Mouse (Mus musculus): ENCODE measurements around the gene Arhgef17. TPM values are rescaled to one million over a fixed set of nuclear protein-coding genes. Genes with fewer than 3 reads are reported as not detected.
A peak's percentile ranks its signal among the peaks of the same experiment; 100 is the strongest.
"Not testable (repeated sequence)": the region's sequence is repeated elsewhere in the genome, so short reads cannot be mapped to it uniquely, and the experiment has no call there.

The Arhgef17 gene
- total RNA-seq, 2 experiments from 2014 or later = 21.9 to 25.7 TPM

DNA sequence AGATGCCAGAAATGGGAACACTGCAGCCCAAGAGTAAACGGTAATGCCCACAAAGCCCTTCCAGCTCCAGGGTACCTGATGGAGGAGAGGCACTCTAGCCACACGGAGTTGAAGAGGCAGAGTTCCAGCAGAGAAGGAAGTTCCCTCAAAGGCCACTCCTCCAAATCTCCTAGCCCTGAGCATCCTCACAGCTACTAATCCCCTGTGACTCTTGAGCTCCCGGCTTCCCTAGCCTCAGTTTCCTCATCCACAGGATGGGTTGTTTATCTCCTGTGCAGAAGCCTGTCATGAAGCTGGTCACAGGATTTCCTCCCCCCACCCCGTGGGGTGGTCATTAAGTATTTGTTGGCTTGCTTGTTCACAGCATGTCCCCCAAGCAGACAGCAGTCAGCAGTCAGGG, 76.6 kb downstream of the Arhgef17 start:
- intact Hi-C loops (cut with DNase I; ENCODE audit: low total_unique reads) = no loop called here
- no peak for DNase-seq

DNA sequence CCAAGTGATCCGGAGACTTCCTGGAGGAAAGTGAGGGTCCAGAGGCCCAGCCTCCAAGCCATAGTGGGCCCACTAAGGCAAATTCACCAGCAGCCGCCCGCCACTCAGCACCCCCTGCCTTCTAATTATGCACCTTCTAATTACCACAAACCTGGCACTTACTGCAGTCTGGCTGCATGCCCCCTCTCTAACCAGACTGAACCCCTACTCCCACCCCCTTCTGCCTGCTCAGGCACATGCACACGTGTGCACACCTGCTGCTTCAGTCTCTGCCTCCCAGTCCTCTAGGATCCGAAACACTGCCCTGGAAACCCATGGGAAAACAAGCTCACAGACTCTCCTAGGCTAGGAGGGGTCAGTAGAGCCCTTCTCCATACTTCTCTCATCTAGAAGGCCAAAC, 77.0 kb downstream of the Arhgef17 start:
- no peak for DNase-seq
- intact Hi-C loops (cut with DNase I; ENCODE audit: low total_unique reads) = no loop called here

DNA sequence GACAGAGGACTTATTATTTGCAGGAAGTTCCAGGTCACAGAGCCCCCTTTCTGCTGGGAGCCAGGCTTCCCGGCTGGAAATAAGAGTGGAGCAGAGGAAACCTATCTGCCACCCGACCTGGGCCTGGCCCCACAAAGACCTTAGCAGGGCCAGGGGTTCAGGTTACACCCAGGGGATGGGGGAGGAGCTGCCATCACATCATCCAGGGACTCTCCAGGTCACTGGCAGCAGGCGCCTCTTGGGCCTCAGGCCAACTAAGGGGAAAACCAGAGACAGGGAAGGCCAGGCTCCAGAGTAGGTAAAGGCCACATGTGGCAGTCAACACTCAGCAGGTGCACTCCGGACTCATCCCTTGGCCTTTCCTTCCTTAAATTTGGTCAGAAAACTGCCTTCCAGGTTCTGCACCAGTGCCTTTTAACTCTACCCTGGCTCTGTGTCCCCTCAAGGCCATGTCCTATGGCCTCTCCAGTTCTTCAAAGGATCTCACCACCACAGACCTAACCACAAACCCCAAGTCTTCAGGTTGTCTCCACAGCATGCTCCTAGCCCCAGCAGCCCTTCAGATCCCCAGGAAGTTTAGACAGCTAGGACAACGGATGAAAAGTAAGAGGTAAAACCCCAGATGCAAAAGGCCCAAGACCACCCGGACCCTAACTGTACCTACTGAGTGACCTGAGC, 77.6 kb downstream of the Arhgef17 start:
- intact Hi-C loops (cut with DNase I; ENCODE audit: low total_unique reads) = no loop called here
- peak; percentile 65 for DNase-seq

DNA sequence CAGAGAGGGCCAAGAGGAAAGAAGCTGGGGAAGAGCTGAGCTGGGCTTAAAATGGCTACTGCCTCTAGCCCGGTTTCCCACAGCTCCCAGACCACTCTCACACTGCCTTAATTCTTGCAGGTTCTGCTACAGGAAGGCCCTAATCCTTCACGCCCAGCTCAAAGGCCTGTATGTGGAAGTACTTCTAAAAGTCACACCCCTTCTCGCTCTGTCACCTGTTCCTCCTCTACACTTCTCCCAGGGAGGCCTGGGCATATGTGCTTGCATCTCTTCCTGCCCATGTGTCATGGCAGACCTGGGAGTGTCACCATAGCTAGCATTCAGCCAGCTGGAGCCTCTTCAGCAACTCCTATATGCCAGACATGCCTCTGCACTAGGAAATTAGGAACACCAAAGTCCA, 78.5 kb downstream of the Arhgef17 start:
- DNase-seq = no peak
- intact Hi-C loops (cut with DNase I; ENCODE audit: low total_unique reads) = no loop called here

DNA sequence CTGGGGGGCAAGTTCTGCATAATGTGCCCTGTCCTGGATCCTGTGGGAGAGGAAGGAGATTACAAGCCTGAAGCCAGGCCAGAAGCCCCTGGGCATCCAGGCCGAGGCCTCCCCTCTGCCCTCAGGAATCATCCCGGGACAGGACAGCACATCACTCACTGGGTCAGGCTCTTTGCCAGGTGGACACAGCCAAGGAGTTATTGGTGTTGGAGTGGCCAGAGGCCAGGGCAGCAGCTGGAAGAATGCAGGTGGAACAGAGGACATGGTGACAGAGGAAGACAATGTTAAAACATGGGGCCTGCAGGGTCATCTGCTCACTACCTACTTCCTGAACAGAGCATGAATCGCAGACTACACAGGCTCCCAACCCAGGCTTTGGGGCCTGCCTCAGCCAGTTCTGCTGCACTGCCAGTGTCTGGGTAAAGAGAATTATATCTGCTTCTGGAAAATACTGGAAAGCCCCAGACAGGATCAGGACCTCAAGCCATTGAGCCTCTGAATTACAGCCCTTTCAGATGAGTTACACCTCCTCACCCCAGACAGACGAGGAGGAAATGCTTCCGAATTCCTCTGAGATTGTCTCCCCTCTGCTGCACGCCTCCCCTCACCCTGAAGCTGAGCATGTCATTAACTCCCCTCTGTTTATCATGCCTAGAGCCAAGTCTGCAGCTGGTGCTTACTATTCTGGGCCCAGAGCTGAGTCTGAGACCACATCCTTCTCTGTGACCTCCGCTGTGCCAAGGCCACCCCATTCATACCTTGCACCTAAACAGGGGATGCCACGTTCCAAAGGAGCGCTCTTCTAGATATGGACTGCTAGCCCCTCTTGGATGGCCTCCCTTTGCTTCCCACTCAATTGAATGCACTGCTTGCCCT, 80.2 kb downstream of the Arhgef17 start:
- intact Hi-C loops (cut with DNase I; ENCODE audit: low total_unique reads) = no loop called here
- DNase-seq = peak; percentile 40

DNA sequence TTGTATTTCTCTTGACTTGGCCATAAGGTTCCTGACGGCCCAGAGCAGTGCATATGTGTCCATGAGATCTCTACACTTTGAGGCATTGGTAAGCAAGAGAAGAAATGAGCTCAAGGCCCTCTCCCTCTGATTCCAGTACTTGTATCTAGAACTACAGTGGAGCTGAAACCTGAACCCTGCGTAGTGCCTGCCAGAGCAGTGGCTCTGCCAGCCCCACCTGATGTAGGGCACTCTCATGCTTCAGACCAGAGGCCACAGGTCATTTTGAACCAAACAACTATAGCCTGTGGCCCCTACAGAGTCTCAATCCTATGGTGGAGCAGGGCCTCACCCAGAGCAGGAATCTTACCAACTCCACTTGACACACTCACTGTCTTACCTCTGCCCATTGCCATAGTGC, 82.4 kb downstream of the Arhgef17 start:
- DNase-seq = no peak
- intact Hi-C loops (cut with DNase I; ENCODE audit: low total_unique reads) = loop anchor here (2.0 to 5.0 kb wide), 2 partner anchors 17 to 38 kb away; no protein-coding TSS in a partner anchor

DNA sequence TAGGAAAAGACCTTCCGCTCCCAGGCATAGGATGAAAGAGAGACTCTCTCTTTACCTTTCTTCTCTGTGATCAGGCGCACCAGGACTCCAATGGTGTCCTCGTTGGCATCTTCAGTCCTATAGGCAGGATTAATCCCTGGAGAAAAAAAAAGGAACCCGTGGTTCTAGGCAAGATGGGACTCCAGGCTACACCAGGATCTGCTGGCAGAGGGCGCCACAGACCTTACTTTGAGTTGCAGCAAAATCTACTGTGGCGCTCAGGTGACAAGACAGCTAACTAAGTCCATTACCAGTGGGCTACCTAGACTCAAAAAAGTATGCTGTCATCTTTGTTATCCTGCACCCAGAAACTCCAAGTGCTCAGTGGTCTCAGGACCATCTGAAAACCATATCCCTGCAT, 83.2 kb downstream of the Arhgef17 start:
- intact Hi-C loops (cut with DNase I; ENCODE audit: low total_unique reads) = loop anchor here (2.0 to 5.0 kb wide), 2 partner anchors 18 to 39 kb away; no protein-coding TSS in a partner anchor
- DNase-seq = peak; percentile 70

DNA sequence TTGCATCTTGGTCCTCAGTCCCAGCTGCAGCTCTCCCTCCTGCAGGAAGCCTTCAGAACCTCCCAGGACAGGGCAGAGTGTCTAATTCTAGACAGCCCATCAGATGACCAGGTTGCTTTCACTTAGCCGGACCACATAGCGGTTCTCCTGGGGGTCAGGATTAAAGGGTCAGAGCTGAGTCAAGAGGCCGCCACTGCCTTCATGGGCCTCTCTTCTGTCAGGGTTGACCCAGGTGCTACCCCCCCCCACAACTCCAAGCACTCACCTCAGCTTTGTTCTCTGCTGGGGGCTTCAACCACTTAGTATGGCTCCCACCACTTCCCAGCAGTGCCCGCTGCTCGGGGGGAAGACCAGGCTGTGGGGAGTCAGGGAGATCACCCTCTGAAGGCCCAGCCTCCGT, 84.8 kb downstream of the Arhgef17 start:
- DNase-seq = no peak
- intact Hi-C loops (cut with DNase I; ENCODE audit: low total_unique reads) = loop anchor here (5.0 kb wide), 1 partner anchor 40 kb away; no protein-coding TSS in a partner anchor

DNA sequence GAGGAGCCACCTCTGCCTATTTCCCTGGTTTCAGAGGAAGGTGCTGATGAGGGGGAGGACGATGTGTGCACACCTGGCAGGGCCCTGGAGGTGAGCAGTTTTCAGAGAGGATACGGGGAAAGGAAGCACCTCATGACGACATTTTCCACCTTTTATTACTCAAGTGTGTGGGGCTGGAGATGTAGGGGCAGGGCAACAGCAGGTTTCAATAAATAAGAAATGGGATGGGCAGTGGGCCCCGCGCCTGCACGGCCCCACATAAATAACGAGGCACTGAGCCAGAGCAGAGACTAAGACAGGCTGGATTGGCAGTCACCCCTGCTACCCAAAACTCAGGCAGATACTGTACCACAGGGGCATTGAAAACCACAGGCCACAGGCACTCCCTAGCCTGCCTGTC, 85.9 kb downstream of the Arhgef17 start:
- not testable (repeated sequence) for DNase-seq
- intact Hi-C loops (cut with DNase I; ENCODE audit: low total_unique reads) = loop anchor here (5.0 kb wide), 1 partner anchor 41 kb away; no protein-coding TSS in a partner anchor

DNA sequence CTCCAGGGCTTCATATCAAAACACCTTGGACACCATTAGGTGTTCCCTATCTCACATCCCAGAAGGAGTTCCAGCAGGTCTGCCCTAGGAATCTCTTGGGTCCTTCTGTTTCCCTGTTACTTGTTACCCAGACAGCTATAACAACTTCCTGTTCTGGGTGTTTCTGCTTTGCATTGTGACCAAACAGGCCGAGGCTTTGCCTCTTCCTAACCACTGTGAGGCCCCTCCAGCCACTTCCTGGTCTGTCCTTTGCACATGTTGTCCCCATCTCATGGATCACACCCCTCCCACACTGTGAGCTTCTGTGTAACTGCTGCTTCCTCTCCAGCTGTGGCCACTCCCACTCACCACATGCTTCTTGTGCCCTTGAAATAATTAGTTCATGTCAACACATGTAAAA, 86.5 kb downstream of the Arhgef17 start:
- peak; percentile 40 for DNase-seq
- intact Hi-C loops (cut with DNase I; ENCODE audit: low total_unique reads) = loop anchor here (5.0 kb wide), 1 partner anchor 42 kb away; no protein-coding TSS in a partner anchor

DNA sequence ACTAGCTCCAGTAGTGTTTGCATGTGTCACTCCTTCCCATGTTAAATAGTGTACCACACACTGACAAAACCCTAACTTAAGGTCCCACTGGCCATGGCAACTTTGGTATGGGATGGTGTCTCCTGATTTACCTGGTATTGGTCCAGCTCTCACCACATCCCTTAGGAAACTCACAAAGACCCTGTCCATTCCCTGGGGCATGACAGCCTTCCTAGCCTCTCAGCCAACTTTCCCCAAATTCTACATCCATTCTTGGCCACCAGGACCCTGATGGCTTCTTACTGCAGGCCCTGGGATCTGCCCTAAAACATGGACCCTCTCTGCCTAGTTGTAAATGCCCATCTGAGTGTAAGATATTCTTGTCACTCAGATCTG, 86.9 kb downstream of the Arhgef17 start:
- no peak for DNase-seq
- intact Hi-C loops (cut with DNase I; ENCODE audit: low total_unique reads) = loop anchor here (5.0 kb wide), 1 partner anchor 42 kb away; no protein-coding TSS in a partner anchor

DNA sequence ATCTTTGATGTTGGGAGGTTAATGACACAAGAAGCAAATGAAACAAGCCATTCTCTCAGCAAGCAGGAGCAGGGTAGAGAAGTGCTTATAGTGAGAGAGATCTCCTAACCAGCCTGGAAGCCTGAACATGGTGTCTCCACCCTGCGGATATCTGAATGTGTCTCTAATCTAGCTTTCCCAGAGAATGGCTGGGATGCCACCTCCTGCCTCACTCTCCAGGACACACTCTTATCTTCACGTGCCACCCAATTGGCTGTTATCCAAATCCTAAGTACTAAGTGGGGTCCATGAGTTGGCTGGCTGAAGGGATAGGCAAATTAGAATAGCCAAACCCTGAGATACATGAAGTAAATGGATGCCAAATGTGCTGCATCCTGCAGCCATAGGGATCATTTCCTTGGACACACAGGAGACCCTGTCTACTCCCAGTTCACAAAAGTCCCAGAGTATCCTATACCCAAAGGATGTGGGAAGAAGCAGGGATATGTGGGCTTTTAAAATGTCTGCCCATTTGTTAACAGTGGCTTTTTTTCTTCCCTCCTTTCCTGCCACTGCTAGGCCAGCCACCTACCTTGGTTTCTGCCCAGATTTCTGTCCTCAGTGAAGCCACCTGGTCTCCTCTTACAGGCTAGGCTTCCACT, 87.4 kb downstream of the Arhgef17 start:
- intact Hi-C loops (cut with DNase I; ENCODE audit: low total_unique reads) = loop anchor here (5.0 kb wide), 1 partner anchor 43 kb away; no protein-coding TSS in a partner anchor
- no peak for DNase-seq

DNA sequence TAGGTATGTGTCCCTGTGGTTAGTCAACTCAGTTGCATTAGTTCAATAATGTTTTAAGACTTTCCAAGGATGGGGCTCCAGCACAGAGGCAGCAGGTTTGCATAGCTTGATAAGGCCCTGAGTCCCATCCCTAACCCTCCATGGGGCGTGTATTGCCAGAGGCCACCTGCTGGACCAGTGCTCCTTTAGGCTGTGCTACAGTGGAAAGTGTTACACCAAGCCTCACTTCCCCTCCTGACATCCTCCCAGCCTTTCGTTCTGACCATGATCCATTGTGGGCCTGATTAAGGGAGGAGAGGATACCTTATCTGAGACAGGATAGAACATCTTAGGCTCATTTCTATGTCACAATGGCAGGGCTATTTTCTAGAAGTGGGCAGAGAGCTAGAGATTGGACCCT, 88.0 kb downstream of the Arhgef17 start:
- DNase-seq = no peak
- intact Hi-C loops (cut with DNase I; ENCODE audit: low total_unique reads) = no loop called here

DNA sequence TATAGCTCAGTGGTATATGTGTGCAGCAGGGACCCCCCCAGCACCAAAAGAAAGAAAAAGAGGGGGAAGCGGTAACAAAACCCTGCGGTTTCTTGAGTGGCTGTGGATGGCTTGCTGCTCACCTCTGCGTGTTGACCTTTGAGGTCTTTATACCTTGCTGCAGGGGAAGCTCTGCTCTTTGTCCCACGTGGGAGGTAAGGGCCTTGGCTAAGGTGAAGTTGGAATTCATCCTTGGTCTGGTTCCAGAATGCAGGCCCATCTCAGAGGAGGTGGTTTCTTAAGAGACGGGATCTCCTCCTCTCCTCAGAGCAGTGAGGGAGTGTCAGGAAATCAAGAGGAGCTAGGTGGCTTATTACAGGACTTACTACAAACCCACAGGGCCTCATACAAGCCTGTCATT, 89.7 kb downstream of the Arhgef17 start:
- intact Hi-C loops (cut with DNase I; ENCODE audit: low total_unique reads) = no loop called here
- no peak for DNase-seq

DNA sequence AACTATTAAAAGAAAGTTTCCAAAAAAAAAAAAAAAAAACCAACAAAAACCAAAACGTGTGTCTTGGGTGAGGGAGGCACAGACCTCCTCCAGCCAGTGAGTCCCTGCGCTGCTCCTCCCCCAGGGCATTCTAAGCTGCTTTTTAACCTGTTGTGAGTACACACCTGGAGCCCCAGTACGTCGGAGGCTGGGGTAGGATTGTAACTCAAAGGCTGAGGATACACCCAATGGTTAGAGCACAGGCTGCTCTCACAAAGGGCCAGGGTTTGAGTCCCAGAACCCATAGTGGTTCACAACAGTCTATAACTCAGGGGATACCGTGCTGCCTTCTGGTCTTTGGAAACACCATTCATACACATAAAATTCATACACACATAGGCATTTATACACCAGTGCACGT, 90.3 kb downstream of the Arhgef17 start:
- DNase-seq = no peak
- intact Hi-C loops (cut with DNase I; ENCODE audit: low total_unique reads) = no loop called here

DNA sequence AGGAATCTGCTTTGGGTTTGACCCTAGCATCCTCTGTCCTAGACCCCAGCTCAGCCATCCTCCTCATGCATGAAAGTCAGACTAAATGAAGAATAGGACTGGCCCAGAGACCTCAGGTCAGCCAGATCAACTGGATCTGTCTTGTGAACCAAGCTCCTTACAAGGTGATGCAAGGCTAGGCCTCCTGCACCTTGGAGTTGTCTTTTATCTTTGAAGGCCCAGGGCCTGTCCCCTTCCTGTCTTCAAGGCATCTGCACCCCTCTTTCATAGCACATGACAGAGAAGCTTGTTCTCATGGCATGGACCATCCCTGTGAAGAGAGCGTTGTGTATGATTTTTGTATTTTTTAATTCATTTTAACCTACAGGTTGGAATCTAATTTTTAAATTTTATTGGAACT, 91.0 kb downstream of the Arhgef17 start:
- intact Hi-C loops (cut with DNase I; ENCODE audit: low total_unique reads) = no loop called here
- no peak for DNase-seq

DNA sequence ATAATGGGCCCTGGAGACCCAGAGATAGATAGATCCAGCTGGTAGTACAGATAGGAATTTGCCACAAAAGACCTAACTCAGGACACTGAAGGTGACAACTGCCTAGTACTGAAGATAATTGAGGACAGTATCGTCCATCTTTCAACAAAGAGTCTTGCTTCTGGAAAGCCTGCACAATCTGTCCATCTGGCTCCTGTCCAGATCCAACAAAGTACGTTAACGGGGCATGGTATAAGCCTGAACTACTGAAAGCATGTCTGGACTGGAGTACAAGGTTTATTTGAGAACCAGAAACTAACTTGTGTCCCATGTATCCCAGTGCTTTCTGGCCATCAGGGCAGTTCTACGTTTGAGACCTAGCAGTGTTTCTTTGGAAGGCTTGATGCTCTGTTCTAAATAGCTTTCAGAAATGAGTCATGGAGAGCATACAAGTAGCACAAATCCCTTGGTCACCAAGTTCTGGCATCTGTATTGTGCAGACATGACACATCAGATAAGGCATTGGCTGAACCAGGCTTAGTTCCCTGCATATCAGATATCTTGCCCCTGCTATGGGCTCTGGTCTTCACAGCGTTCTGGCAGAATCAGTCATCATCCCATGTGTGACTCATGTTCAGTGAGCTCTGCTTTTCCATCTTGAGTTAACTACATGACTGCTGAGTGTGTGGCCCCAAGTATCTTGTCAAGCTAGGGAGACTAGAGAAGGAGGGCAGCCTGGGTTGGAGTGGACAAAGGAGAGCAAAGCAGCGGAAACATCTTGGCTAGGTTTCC, 92.1 kb downstream of the Arhgef17 start:
- no peak for DNase-seq
- intact Hi-C loops (cut with DNase I; ENCODE audit: low total_unique reads) = no loop called here

DNA sequence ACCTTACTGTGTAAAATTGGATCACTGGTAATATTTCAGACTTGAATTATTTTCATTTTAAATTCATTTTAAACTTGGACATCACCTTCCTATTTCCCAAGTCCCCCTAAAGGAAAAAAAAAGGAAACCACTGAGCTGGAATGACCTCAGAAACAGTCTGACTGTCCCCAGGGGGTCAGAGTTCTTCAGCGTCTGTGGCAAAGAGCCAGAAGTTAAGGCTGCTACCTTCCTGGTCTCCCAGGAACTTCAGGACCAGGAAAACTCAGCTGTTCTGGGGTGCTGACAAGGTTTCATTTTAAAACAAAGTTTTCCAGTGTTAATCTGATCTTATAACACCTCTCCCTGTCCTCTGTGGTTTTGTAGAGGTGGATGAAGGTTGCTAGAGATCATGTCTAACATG, 94.2 kb downstream of the Arhgef17 start:
- no peak for DNase-seq
- intact Hi-C loops (cut with DNase I; ENCODE audit: low total_unique reads) = no loop called here

DNA sequence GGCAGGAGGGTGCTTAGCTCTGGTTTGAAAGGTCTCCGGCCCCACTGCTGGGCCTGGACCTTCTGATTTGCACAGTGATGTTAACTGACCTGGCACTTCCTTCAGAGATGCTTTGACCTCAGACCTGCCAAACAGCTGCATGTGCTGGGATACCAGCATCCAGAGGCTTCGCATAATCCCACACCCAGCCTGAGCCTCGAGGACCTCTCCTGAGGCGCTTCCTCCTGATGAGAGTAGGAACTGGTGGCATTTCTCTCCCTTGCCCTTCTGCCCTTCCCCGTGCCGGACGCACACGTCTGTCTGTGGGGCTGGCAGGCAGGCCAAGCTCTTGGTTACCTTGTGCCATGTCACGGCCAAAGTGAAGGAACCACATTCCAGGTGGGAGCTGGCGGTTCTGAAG, 95.2 kb downstream of the Arhgef17 start:
- intact Hi-C loops (cut with DNase I; ENCODE audit: low total_unique reads) = no loop called here
- DNase-seq = no peak

Measured in gastrocnemius, postnatal 14 days (tissue).